Mouse (Mus musculus): Measurements from ENCODE around the gene Pdcd1lg2. TPM values are rescaled to one million over a fixed set of nuclear protein-coding genes. Genes with fewer than 3 reads are reported as not detected.

The Pdcd1lg2 gene
- polyA plus RNA-seq, 1 experiment from 2014 or later, result not detected

DNA sequence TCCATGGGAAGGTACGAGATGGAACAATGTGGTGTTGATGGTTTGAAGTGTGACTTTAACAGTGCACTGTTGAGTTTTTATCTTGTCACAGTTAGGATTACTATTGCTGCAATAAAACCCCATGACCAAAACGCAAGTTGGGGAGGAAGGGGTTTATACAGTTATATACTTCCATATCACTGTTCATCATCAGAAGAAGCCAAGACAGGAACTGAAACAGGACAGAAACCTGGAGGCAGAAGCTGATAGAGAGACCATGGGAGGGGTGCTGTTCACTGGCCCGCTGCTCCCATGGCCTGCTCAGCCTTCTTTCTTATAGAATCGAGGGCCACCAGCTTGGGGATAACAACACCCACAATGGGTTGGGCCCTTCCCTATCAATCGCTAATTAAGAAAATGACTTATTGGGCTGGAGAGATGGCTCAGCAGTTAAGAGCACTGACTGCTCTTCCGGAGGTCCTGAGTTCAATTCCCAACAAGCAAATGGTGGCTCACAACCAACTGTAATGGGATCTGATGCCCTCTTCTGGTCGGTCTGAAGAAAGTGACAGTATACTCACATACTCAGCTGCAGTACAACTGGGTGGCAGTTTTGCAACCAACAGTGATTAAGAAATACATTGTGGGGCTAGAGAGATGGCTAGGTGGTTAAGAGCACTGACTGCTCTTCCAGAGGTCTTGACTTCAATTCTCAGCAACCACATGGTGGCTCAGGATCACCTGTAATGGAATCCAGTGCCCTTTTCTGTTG lies 53.1 kb downstream of the Pdcd1lg2 start:
- ATAC-seq (ENCODE audit: low read depth) (no peak), DNase-seq (ENCODE audit: low spot score) (no peak)
- H3K4me3 ChIP-seq (ENCODE audit: low read depth, low read length), result no peak overlapping the region
- no peaks in the 10 kb centered on the region; the same call in 1 of the 2 replicates for H3K4me1 ChIP-seq (ENCODE audit: control insufficient read depth, insufficient read depth, low read length)
- no peaks in the 10 kb centered on the region for H3K27me3 ChIP-seq (replicated peaks; ENCODE audit: control insufficient read depth, insufficient read depth, low read length)
- H3K9ac ChIP-seq (ENCODE audit: low read depth, low read length), result no peak overlapping the region
- H3K27ac ChIP-seq (replicated peaks; ENCODE audit: low read depth, low read length), result no peak overlapping the region
- H3K36me3 ChIP-seq (ENCODE audit: control insufficient read depth, insufficient read depth, low read length), result no peaks in the 10 kb centered on the region
- H3K4me2 ChIP-seq (ENCODE audit: low read depth, low read length), result no peak overlapping the region
- 0 out of 2 replicates have a peak, but pooled peaks cover 4% of the 10 kb centered on the region for H3K9me3 ChIP-seq (ENCODE audit: control insufficient read depth, low read length)
- 96% methylated on average over 7 of the region's 7 CpGs for WGBS

DNA sequence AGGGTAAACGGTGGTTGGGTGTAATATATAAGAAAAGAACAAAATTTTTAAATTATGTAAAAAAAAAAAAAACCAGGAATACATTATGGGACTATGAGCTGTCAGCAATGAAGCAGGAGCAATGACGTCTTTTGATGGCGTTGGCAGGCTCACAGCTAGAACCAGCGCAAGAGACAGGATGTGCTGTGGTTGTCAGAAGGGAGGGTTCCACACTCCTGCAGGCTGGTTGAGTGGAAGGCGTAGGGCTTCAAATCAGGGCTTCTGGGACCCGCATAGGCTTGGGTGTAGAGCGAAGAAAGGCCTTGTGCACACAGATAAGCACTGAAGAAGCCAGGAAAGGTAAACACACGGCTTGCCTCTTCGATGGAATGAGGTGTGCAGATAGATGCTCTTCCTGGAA lies 56.1 kb downstream of the Pdcd1lg2 start:
- Histone ChIP-seq H3K9ac (ENCODE audit: low read depth, low read length) (no peak overlapping the region), H3K36me3 (ENCODE audit: control insufficient read depth, insufficient read depth, low read length) (no peaks in the 10 kb centered on the region), H3K27me3 (replicated peaks; ENCODE audit: control insufficient read depth, insufficient read depth, low read length) (no peaks in the 10 kb centered on the region), H3K4me1 (ENCODE audit: control insufficient read depth, insufficient read depth, low read length) (peaks cover 9% of the 10 kb centered on the region), H3K4me2 (ENCODE audit: low read depth, low read length) (no peak overlapping the region), H3K4me3 (ENCODE audit: low read depth, low read length) (no peak overlapping the region), H3K27ac (replicated peaks; ENCODE audit: low read depth, low read length) (no peak overlapping the region), H3K9me3 (ENCODE audit: control insufficient read depth, low read length) (0 out of 2 replicates have a peak, but pooled peaks cover 4% of the 10 kb centered on the region)
- 85% methylated on average over 9 of the region's 9 CpGs for WGBS
- ATAC-seq (ENCODE audit: low read depth) (no peak), DNase-seq (ENCODE audit: low spot score) (no peak)

- Histone ChIP-seq H3K9me3 (ENCODE audit: control insufficient read depth, low read length) (0 out of 2 replicates have a peak, but pooled peaks cover 4% of the 10 kb centered on the region), H3K4me3 (ENCODE audit: low read depth, low read length) (no peak overlapping the region), H3K4me2 (ENCODE audit: low read depth, low read length) (no peak overlapping the region), H3K27me3 (replicated peaks; ENCODE audit: control insufficient read depth, insufficient read depth, low read length) (no peaks in the 10 kb centered on the region), H3K27ac (replicated peaks; ENCODE audit: low read depth, low read length) (no peak overlapping the region), H3K4me1 (ENCODE audit: control insufficient read depth, insufficient read depth, low read length) (peaks cover 9% of the 10 kb centered on the region), H3K36me3 (ENCODE audit: control insufficient read depth, insufficient read depth, low read length) (no peaks in the 10 kb centered on the region), H3K9ac (ENCODE audit: low read depth, low read length) (no peak overlapping the region)
- no peak for DNase-seq (ENCODE audit: low spot score)
- 83% methylated on average over 10 of the region's 10 CpGs for WGBS
- no peak for ATAC-seq (ENCODE audit: low read depth)
These were observed 58.4 kb downstream of the Pdcd1lg2 start for GRCm38 (mm10) chr19:29468941-29469685.

DNA sequence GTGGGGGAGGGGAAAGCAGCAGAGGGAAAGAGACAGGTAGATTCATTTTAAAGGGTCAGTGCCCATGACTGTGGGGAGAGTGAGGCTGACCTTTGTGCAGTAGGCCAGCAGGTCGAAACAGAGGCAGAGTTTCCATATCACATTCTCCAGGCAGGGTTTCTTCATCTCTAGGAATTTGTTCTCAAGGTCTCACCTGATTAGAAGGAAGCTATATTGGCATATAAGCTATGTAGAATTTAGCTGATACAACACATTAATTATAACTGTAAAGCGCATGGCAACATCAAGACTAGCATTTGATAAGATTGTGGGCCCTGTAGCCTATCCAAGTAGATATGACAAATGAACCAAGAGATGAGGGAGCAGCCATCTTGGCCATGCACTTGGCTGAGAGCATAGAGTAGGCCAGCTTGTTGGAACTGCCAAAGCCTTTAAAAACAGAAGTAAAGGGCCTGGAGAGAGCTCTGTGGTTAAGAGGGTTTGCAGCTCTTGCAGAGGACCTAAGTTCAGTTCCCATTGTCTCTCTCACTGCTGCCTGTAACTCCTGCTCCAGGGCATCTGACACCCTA lies 59.1 kb downstream of the Pdcd1lg2 start:
- 92% methylated on average over 2 of the region's 2 CpGs for WGBS
- H3K9ac ChIP-seq (ENCODE audit: low read depth, low read length), result no peak overlapping the region
- H3K4me2 ChIP-seq (ENCODE audit: low read depth, low read length), result no peak overlapping the region
- no peak for DNase-seq (ENCODE audit: low spot score)
- H3K9me3 ChIP-seq (ENCODE audit: control insufficient read depth, low read length), result 0 out of 2 replicates have a peak, but pooled peaks cover 4% of the 10 kb centered on the region
- H3K36me3 ChIP-seq (ENCODE audit: control insufficient read depth, insufficient read depth, low read length), result no peaks in the 10 kb centered on the region
- H3K4me1 ChIP-seq (ENCODE audit: control insufficient read depth, insufficient read depth, low read length), result peaks cover 9% of the 10 kb centered on the region
- no peak for ATAC-seq (ENCODE audit: low read depth)
- no peaks in the 10 kb centered on the region for H3K27me3 ChIP-seq (replicated peaks; ENCODE audit: control insufficient read depth, insufficient read depth, low read length)
- no peak overlapping the region for H3K27ac ChIP-seq (replicated peaks; ENCODE audit: low read depth, low read length)
- no peak overlapping the region for H3K4me3 ChIP-seq (ENCODE audit: low read depth, low read length)

- Histone ChIP-seq H3K27me3 (replicated peaks; ENCODE audit: control insufficient read depth, insufficient read depth, low read length) (no peaks in the 10 kb centered on the region), H3K4me2 (ENCODE audit: low read depth, low read length) (no peak overlapping the region; the same call in 1 of the 2 replicates), H3K9me3 (ENCODE audit: control insufficient read depth, low read length) (0 out of 2 replicates have a peak, but pooled peaks cover 4% of the 10 kb centered on the region), H3K27ac (replicated peaks; ENCODE audit: low read depth, low read length) (peak overlapping the region; percentile 28; the same call in 1 of the 2 replicates), H3K4me3 (ENCODE audit: low read depth, low read length) (no peak overlapping the region), H3K36me3 (ENCODE audit: control insufficient read depth, insufficient read depth, low read length) (no peaks in the 10 kb centered on the region), H3K9ac (ENCODE audit: low read depth, low read length) (no peak overlapping the region), H3K4me1 (ENCODE audit: control insufficient read depth, insufficient read depth, low read length) (peaks cover 9% of the 10 kb centered on the region)
- DNase-seq (ENCODE audit: low spot score) (peak; percentile 77), ATAC-seq (ENCODE audit: low read depth) (peak; percentile 15; the same call in 1 of the 2 replicates)
- 28% methylated on average over 4 of the region's 4 CpGs for WGBS
These were observed 59.9 kb downstream of the Pdcd1lg2 start for GRCm38 (mm10) chr19:29470652-29471051.

DNA sequence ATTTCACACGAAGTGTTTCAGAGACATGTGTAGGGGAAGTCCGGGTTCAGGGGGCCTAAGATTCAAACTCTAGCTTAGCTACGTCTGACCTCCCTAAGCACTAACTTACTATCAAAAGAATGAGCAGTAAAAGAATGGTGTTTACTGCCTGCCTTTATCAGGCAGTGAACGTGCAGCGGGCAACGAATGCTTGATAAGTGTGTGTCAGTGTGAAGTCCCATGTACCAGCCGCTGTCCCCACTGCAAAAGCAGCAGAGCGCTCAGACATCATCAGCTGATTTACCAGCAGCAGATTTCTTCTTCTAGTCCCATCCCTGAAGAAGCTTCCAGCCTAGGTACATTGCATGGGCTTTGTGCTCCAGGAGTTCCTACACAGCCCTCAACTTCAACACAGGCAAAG lies 61.7 kb downstream of the Pdcd1lg2 start:
- Histone ChIP-seq H3K27ac (replicated peaks; ENCODE audit: low read depth, low read length) (no peak overlapping the region), H3K4me1 (ENCODE audit: control insufficient read depth, insufficient read depth, low read length) (peaks cover 9% of the 10 kb centered on the region), H3K36me3 (ENCODE audit: control insufficient read depth, insufficient read depth, low read length) (no peaks in the 10 kb centered on the region), H3K4me2 (ENCODE audit: low read depth, low read length) (no peak overlapping the region), H3K4me3 (ENCODE audit: low read depth, low read length) (no peak overlapping the region), H3K9me3 (ENCODE audit: control insufficient read depth, low read length) (no peaks in the 10 kb centered on the region), H3K27me3 (replicated peaks; ENCODE audit: control insufficient read depth, insufficient read depth, low read length) (no peaks in the 10 kb centered on the region), H3K9ac (ENCODE audit: low read depth, low read length) (no peak overlapping the region)
- no peak for DNase-seq (ENCODE audit: low spot score)
- ATAC-seq (ENCODE audit: low read depth), result no peak
- WGBS, result 90% methylated on average over 8 of the region's 8 CpGs

- no peak for DNase-seq (ENCODE audit: low spot score)
- Histone ChIP-seq H3K27ac (replicated peaks; ENCODE audit: low read depth, low read length) (no peak overlapping the region), H3K36me3 (ENCODE audit: control insufficient read depth, insufficient read depth, low read length) (no peaks in the 10 kb centered on the region), H3K27me3 (replicated peaks; ENCODE audit: control insufficient read depth, insufficient read depth, low read length) (no peaks in the 10 kb centered on the region), H3K9me3 (ENCODE audit: control insufficient read depth, low read length) (no peaks in the 10 kb centered on the region), H3K4me2 (ENCODE audit: low read depth, low read length) (no peak overlapping the region), H3K4me1 (ENCODE audit: control insufficient read depth, insufficient read depth, low read length) (peaks cover 9% of the 10 kb centered on the region), H3K9ac (ENCODE audit: low read depth, low read length) (no peak overlapping the region), H3K4me3 (ENCODE audit: low read depth, low read length) (no peak overlapping the region)
- WGBS, result 89% methylated on average over 5 of the region's 5 CpGs
- ATAC-seq (ENCODE audit: low read depth), result no peak
These were observed 62.2 kb downstream of the Pdcd1lg2 start for GRCm38 (mm10) chr19:29472946-29473345.

DNA sequence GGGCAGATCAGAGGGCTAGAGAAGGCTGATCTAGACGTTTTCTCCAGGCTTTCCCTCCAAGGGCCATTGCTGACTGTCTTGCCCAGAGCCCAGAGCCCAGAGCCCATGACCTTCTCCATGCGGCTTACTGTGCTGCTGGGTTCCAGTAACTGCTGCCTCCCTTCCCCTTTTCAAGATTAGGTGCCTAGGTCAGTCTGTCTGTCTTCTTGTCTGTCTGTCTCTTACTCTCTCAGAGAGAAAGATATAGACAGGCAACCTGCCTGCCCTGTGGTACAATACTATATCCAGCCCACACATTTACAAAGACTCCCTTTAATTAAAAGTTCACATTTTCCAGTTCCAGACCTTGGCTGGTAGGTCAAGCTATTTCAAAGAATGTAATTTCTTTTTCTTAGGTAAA lies 64.1 kb downstream of the Pdcd1lg2 start:
- DNase-seq (ENCODE audit: low spot score) (no peak), ATAC-seq (ENCODE audit: low read depth) (no peak)
- Histone ChIP-seq H3K9me3 (ENCODE audit: control insufficient read depth, low read length) (no peaks in the 10 kb centered on the region), H3K27ac (replicated peaks; ENCODE audit: low read depth, low read length) (no peak overlapping the region), H3K27me3 (replicated peaks; ENCODE audit: control insufficient read depth, insufficient read depth, low read length) (no peaks in the 10 kb centered on the region), H3K36me3 (ENCODE audit: control insufficient read depth, insufficient read depth, low read length) (no peaks in the 10 kb centered on the region), H3K4me3 (ENCODE audit: low read depth, low read length) (no peak overlapping the region), H3K4me2 (ENCODE audit: low read depth, low read length) (no peak overlapping the region), H3K9ac (ENCODE audit: low read depth, low read length) (no peak overlapping the region), H3K4me1 (ENCODE audit: control insufficient read depth, insufficient read depth, low read length) (peaks cover 9% of the 10 kb centered on the region)
- WGBS, result 53% methylated on average over 2 of the region's 2 CpGs
